Mouse (Mus musculus): ENCODE results near the gene Tmprss13.

Gene Tmprss13

DNA sequence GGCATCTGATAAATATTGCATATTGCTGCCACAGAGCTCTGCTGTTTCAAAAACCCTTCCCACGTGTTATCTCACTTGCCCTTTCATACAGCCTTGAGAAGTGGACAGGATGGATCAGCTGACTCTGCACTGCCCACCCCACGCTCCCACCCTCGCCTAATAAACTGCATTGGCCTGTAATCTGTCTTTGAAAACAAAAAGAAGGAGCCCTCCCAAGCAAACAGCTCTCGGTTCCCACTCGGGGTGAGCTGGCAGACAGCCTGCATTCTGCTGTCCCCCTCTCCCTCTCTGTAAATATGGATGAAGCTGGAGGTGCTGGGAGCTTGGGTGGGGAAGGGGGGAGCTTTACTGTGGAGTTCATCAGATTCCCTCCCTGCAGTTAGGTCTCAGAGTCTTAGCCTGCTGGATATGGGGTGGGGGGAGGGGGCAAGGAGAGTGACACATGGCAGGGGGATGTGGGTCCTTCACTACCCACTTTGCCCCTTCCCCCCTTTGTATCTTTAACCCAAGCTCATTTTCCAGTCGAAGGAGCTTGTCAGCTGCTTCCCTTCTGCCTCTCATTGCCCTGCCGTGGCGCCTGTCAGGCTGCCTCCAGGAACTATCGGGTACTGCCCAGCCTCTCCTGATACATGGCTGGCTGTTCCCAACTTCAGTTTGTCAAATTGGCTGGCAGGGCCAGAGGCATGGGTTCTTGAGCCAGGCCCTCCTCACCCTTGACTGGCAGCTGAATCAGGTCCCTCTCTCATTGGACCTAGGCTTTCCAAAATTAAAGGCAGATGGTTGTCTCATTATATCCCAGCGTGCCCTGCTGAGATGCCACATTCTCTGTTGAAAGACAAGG, 61.7 kb downstream of the Tmprss13 start:
- in situ Hi-C loops (cut with MboI, MseI), result loop anchor here in 1 of 2 experiments (5.0 kb wide), 1 partner anchor 233 kb away; no protein-coding TSS in a partner anchor

- in situ Hi-C loops (cut with MboI, MseI), result loop anchor here in 1 of 2 experiments (5.0 kb wide), 1 partner anchor 235 kb away; no protein-coding TSS in a partner anchor
These were observed 63.4 kb downstream of the Tmprss13 start for GRCm38 (mm10) chr9:45382336-45382735.

GRCm38 (mm10) chr9:45382834-45383233, 63.9 kb downstream of the Tmprss13 start:
- in situ Hi-C loops (cut with MboI, MseI), result loop anchor here in 1 of 2 experiments (5.0 kb wide), 1 partner anchor 236 kb away; no protein-coding TSS in a partner anchor

DNA sequence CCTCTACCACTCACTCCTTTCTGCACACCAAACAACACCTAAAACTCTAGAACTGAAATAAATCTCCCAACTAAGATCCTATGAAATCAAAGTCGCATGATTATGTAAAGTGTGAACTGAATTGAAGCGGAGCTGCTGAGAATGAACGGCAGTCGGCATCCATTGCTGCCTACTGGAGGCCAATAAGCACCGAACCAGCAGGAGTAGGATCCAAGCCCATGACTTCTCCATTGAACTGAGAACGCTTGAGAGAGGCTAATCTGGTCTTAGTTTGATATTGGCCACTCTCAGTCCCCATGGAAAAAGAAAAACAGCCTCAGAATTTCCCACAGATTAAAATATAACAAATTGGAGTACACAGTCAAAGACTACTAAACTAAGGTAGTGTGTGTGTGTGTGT, 65.0 kb downstream of the Tmprss13 start:
- in situ Hi-C loops (cut with MboI, MseI), result loop anchor here in 1 of 2 experiments (5.0 kb wide), 1 partner anchor 237 kb away; no protein-coding TSS in a partner anchor

GRCm38 (mm10) chr9:45386698-45387097, 67.8 kb downstream of the Tmprss13 start:
- in situ Hi-C loops (cut with MboI, MseI), result no loop called here

- in situ Hi-C loops (cut with MboI, MseI), result no loop called here
These were observed 69.6 kb downstream of the Tmprss13 start for GRCm38 (mm10) chr9:45388385-45388994.

DNA sequence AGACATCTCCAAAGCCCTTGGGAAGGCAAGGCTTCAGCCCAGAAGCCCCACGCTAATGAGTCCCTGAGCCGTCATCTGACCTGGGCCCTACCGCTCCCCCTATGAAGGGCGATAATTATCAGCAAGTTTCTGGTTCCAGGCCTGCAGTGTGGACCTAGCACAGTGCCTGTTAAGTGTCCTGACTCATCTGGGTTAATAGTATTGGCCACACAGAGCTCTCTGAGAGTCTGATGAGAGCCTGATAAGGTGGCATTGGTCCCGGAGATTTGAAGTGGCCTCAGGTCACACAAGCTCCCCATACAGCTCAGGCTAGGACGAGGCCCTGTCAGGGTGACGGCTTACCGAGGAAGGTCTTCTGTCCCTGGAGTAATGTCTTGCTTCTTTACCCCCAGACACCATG, 70.7 kb downstream of the Tmprss13 start:
- in situ Hi-C loops (cut with MboI, MseI), result no loop called here

DNA sequence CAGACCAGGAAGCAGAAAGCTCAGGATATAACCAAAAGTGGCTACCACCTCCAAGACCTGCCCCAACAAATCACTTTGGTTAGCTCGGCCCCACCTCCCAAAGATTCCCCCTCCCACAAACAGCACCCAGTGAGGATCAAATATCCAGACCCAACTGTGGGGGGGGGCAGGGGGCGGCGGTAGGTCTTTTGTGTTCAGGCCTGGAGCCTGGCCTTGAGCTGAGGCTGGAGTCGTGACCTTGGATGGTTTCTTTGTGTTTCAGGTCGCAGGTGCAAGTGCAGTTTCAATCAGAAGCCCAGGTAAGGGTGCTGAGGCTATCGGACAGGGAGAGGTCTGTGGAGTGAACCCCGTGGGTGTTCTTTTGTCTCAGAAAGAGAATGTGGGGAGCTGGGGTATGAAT, 72.4 kb downstream of the Tmprss13 start:
- in situ Hi-C loops (cut with MboI, MseI), result loop anchor here (5.0 to 10.0 kb wide), 3 partner anchors 89 to 366 kb away; no protein-coding TSS in a partner anchor

GRCm38 (mm10) chr9:45395218-45395617, 76.3 kb downstream of the Tmprss13 start:
- in situ Hi-C loops (cut with MboI, MseI), result loop anchor here in 1 of 2 experiments (10.0 kb wide), 1 partner anchor 370 kb away; no protein-coding TSS in a partner anchor

DNA sequence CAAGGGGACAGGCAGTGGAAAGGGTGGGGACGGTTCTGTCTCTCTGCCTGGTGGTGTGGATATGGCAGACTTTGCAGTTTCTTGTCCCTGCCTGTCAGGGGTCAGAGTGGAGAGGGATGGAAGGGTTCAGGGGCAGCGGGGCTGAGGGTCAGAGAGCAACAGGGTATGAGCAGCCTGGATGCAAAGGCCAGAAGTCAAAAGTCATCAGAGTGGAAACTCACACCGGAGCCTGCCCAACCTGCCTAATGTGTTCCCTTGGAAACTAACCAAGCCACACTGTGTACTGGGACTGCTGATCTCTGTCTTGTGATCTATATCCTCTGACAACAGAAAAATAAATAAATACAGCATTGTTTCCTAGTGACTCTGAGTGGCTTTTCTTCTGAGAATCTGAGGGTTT, 76.9 kb downstream of the Tmprss13 start:
- in situ Hi-C loops (cut with MboI, MseI), result loop anchor here in 1 of 2 experiments (10.0 kb wide), 1 partner anchor 371 kb away; no protein-coding TSS in a partner anchor

Data from T-helper 17 cell (primary cell).